12 mouse cellular contexts compared by ENCODE assay signal in the genomic region with DNA sequence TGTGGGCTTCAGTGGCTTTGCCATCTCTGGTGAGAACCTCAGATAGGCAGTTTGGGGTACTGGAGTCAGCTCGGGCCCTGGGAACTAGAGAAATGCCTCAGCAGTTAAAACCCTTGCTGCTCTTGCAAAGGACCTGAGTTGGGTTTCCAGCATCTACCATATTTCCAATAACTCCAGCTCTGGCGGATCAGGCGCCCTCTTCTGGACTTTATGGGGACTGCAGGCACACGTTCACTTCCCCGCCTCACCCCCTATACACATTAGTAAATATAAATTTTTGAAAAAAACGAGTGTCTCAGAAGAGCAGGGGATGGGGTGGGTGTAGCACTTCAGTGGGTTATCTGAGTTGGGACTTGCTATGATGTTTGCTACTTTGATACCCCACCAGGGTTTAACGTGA. TPM values are rescaled to one million over a fixed set of nuclear protein-coding genes. Genes with fewer than 3 reads are reported as not detected.
DNase-seq lines count a peak whose midpoint lies in the region; ATAC-seq and TF ChIP-seq lines count a peak whose summit lies in the region.
"Had no signal": no experiment of that assay in that cellular context is flagged by ENCODE, and none has a peak within 500 bp of the region (broad histone marks: within the 10 kb centered on the region; RNA-seq: fewer than 3 reads in every experiment).

No protein-coding gene starts in this region.

- TF ChIP-seq EP300 in lung, postnatal 0 days (IDR thresholded peaks at IDR 0.05) = no peak

- no peaks in the 10 kb centered on the region for H3K36me3 ChIP-seq in lung, postnatal 0 days (ENCODE audit: insufficient read depth, low read length)
- H3K36me3 ChIP-seq: limb, embryonic 15.5 days had no signal

- no peak for ATAC-seq in lung, postnatal 0 days
- 0 out of 2 replicates have a peak, but pooled peaks have one; percentile 15 for ATAC-seq in granulocyte monocyte progenitor cell, adult 5-6 weeks (replicated peaks; ENCODE audit: poor library complexity, severe bottlenecking)

- H3K4me1 ChIP-seq in lung, postnatal 0 days (ENCODE audit: insufficient read depth, low read depth, low read length) = no peaks in the 10 kb centered on the region

- intact Hi-C loops in left cerebral cortex, postnatal 10 days (cut with DNase I) = no loop called here

- H3K27ac ChIP-seq in lung, postnatal 0 days (ENCODE audit: low read length) = no peak overlapping the region
- H3K27ac ChIP-seq: limb, embryonic 15.5 days had no signal

- no peak overlapping the region for H3K4me3 ChIP-seq in lung, postnatal 0 days (ENCODE audit: low read depth, low read length)
- H3K4me3 ChIP-seq: limb, embryonic 15.5 days had no signal

- peak; percentile 51 for TF ChIP-seq CTCF in lung, postnatal 0 days (IDR thresholded peaks at IDR 0.05)

- DNase-seq in cerebellum, postnatal 10 days = peak; percentile 55 to 68
- no peak for DNase-seq in cerebellum, adult 8-10 months
- no peak for DNase-seq in lung, postnatal 0 days (ENCODE audit: low spot score)
- no peak for DNase-seq in lung, adult 18-20 months
- DNase-seq in thymus, postnatal 0 days (ENCODE audit: low spot score) = peak; percentile 34
- no peak for DNase-seq in left cerebral cortex, postnatal 10 days (ENCODE audit: extremely low spot score in 1 of 2, low spot score in 2 of 2)
- DNase-seq in retina, embryonic 14.5 days (ENCODE audit: low spot score) = no peak
- DNase-seq: cerebellum, adult 11-12 months had no signal

- H3K27me3 ChIP-seq in lung, postnatal 0 days (replicated peaks; ENCODE audit: insufficient read depth, low read length) = peaks cover 57% of the 10 kb centered on the region

- H3K9me3 ChIP-seq in lung, postnatal 0 days (ENCODE audit: low read length) = no peaks in the 10 kb centered on the region; the same call in 1 of the 2 replicates

- WGBS in lung, postnatal 0 days = 47% methylated on average over 7 of the region's 7 CpGs

- H3K9ac ChIP-seq in lung, postnatal 0 days (replicated peaks; ENCODE audit: low read depth) = no peak overlapping the region
- H3K9ac ChIP-seq: limb, embryonic 15.5 days had no signal

- H3K4me2 ChIP-seq in lung, postnatal 0 days (replicated peaks; ENCODE audit: low read depth, low read length) = no peak overlapping the region
- H3K4me2 ChIP-seq: limb, embryonic 15.5 days had no signal

RNA-seq across cellular contexts. Expression of gene Gfy, which starts 6.4 kb away (rescaled TPM):
- polyA plus RNA-seq in lung, postnatal 0 days (2015; fragmentation: Nextera tagmentation; extraction: Ambion mirVana) = not detected in 2 replicates
- not detected in 2 replicates for total RNA-seq in granulocyte monocyte progenitor cell, adult 5-6 weeks (2014; fragmentation: Nextera tagmentation)
- total RNA-seq in granulocyte monocyte progenitor cell, adult 5-6 weeks (2017) = not detected in 2 replicates
- not detected in 2 replicates for polyA plus RNA-seq in thymus, postnatal 0 days (2015; fragmentation: Nextera tagmentation; extraction: Ambion mirVana)
- total RNA-seq in left cerebral cortex, postnatal 10 days (2021) = under 1 TPM in 1 of 2 experiments, not detected in 1; 0.17 TPM
- polyA plus RNA-seq: intestine, embryonic 14.5 days; limb, embryonic 15.5 days; neural tube, embryonic 14.5 days had no signal

RNA-seq across cellular contexts. Expression of gene Pth2, which starts 7.8 kb away (rescaled TPM):
- not detected in 2 replicates for polyA plus RNA-seq in lung, postnatal 0 days (2015; fragmentation: Nextera tagmentation; extraction: Ambion mirVana)
- not detected in 2 replicates for total RNA-seq in granulocyte monocyte progenitor cell, adult 5-6 weeks (2014; fragmentation: Nextera tagmentation)
- total RNA-seq in granulocyte monocyte progenitor cell, adult 5-6 weeks (2017) = not detected in 2 replicates
- polyA plus RNA-seq in thymus, postnatal 0 days (2015; fragmentation: Nextera tagmentation; extraction: Ambion mirVana) = not detected in 2 replicates
- total RNA-seq in left cerebral cortex, postnatal 10 days (2021) = not detected
- polyA plus RNA-seq: intestine, embryonic 14.5 days; limb, embryonic 15.5 days; neural tube, embryonic 14.5 days had no signal

RNA-seq across cellular contexts. Expression of gene Slc17a7, which starts 9.2 kb away (rescaled TPM):
- 0.56 and 0.65 TPM in 2 replicates for polyA plus RNA-seq in lung, postnatal 0 days (2015; fragmentation: Nextera tagmentation; extraction: Ambion mirVana)
- 0.17 TPM in 1 of 2 replicates, not detected in the other for total RNA-seq in granulocyte monocyte progenitor cell, adult 5-6 weeks (2014; fragmentation: Nextera tagmentation)
- total RNA-seq in granulocyte monocyte progenitor cell, adult 5-6 weeks (2017) = not detected in 2 replicates
- 0.06 TPM in 1 of 2 replicates, not detected in the other for polyA plus RNA-seq in thymus, postnatal 0 days (2015; fragmentation: Nextera tagmentation; extraction: Ambion mirVana)
- 1,000 to 10,000 TPM; 1,057 to 1,070 TPM for total RNA-seq in left cerebral cortex, postnatal 10 days (2021)
- polyA plus RNA-seq: neural tube, embryonic 14.5 days had no signal

RNA-seq across cellular contexts. Expression of gene Aldh16a1, which starts 18.6 kb away (rescaled TPM):
- 26.7 and 26.8 TPM in 2 replicates for polyA plus RNA-seq in lung, postnatal 0 days (2015; fragmentation: Nextera tagmentation; extraction: Ambion mirVana)
- 53.4 and 59.8 TPM in 2 replicates for total RNA-seq in granulocyte monocyte progenitor cell, adult 5-6 weeks (2014; fragmentation: Nextera tagmentation)
- total RNA-seq in granulocyte monocyte progenitor cell, adult 5-6 weeks (2017) = 31.2 and 42.5 TPM in 2 replicates
- 41.6 and 43.3 TPM in 2 replicates for polyA plus RNA-seq in thymus, postnatal 0 days (2015; fragmentation: Nextera tagmentation; extraction: Ambion mirVana)
- total RNA-seq in left cerebral cortex, postnatal 10 days (2021) = 10 to 100 TPM; 13.3 to 16.7 TPM

RNA-seq across cellular contexts. Expression of gene Pih1d1, which starts 18.9 kb away (rescaled TPM):
- 51.7 and 58.4 TPM in 2 replicates for polyA plus RNA-seq in lung, postnatal 0 days (2015; fragmentation: Nextera tagmentation; extraction: Ambion mirVana)
- 74.2 and 91.6 TPM in 2 replicates for total RNA-seq in granulocyte monocyte progenitor cell, adult 5-6 weeks (2014; fragmentation: Nextera tagmentation)
- total RNA-seq in granulocyte monocyte progenitor cell, adult 5-6 weeks (2017) = 48.8 and 58.4 TPM in 2 replicates
- 88.2 and 93.1 TPM in 2 replicates for polyA plus RNA-seq in thymus, postnatal 0 days (2015; fragmentation: Nextera tagmentation; extraction: Ambion mirVana)
- 10 to 100 TPM; 60.0 to 66.7 TPM for total RNA-seq in left cerebral cortex, postnatal 10 days (2021)

Comparison
In these comparisons a context has a peak if more than half of its experiments do, and no peak if none do; other contexts are left out.
1. DNase-seq: peak in cerebellum, postnatal 10 days (2 of 2) and thymus, postnatal 0 days (single experiment); none in cerebellum, adult 8-10 months (single experiment), lung, postnatal 0 days (single experiment), lung, adult 18-20 months (0 of 2), left cerebral cortex, postnatal 10 days (0 of 2) and retina, embryonic 14.5 days (single experiment).
2. RNA of gene Slc17a7, which starts 9.2 kb away (total RNA-seq): 1,057 to 1,070 TPM in left cerebral cortex, postnatal 10 days; 0.17 TPM in granulocyte monocyte progenitor cell, adult 5-6 weeks; every median in the first group is over 100 times any median in the second.